Mouse (Mus musculus) ES-E14 (cell line): ENCODE measurements at regions not wholly inside any gene's neighbourhood (a gene's known extent, or its start where the extent isn't known, plus 50 kb on each side); places are given as distances from the start of the nearest gene placed in this dataset.

ENCODE experiments used
- CHD2 ChIP-seq: IDR thresholded peaks from 2 replicates; pipeline ENCODE4 v1.6.1; 2014; ENCODE audit warnings: mild to moderate bottlenecking, low read depth, low read length, inconsistent platforms
- HCFC1 ChIP-seq: IDR thresholded peaks from 2 replicates; pipeline ENCODE4 v1.6.1; 2012; ENCODE audit warnings: low read length, inconsistent platforms, borderline replicate concordance; ENCODE audit not compliant: insufficient read depth
- ZC3H11A ChIP-seq: IDR thresholded peaks from 2 replicates; pipeline ENCODE4 v1.6.1; 2012; ENCODE audit warnings: low read depth, mild to moderate bottlenecking, inconsistent platforms, low read length, borderline replicate concordance

GRCm38 (mm10) chr8:12187366-12187765, 91.3 kb upstream of the A230072I06Rik start:
- no peak for TF ChIP-seq HCFC1
- TF ChIP-seq ZC3H11A: no peak
- TF ChIP-seq CHD2: no peak
